Mouse (Mus musculus) heart, embryonic 12.5 days (tissue): ENCODE measurements around the gene Arhgef10l. TPM values are rescaled to one million over a fixed set of nuclear protein-coding genes. Genes with fewer than 3 reads are reported as not detected.

ENCODE experiments used
- ATAC-seq: fragments of 200-750 bp; cut with Nextera tagmentation; 2 replicates; pipeline ENCODE4 v1.8.0; 2017; ENCODE audit warnings: moderate TSS enrichment, moderate library complexity; ENCODE audit not compliant: insufficient number of reproducible peaks, low FRiP score
- H3K27ac ChIP-seq: fragments of 300-500 bp; sonication (generic); 2 replicates; pipeline ENCODE4 v1.5.1; 2016; ENCODE audit warnings: mild to moderate bottlenecking, moderate library complexity; ENCODE audit not compliant: poor library complexity, severe bottlenecking
- H3K27me3 ChIP-seq: fragments of 300-500 bp; sonication (generic); replicated peaks from 2 replicates; pipeline ENCODE4 v1.6.1; 2016; ENCODE audit warnings: mild to moderate bottlenecking, moderate library complexity
- H3K36me3 ChIP-seq: fragments of 300-500 bp; sonication (generic); 2 replicates; pipeline ENCODE4 v1.6.1; 2016; ENCODE audit warnings: mild to moderate bottlenecking, moderate library complexity
- H3K4me1 ChIP-seq: fragments of 300-500 bp; sonication (generic); replicated peaks from 2 replicates; pipeline ENCODE4 v1.6.1; 2016; ENCODE audit warnings: mild to moderate bottlenecking
- H3K4me2 ChIP-seq: fragments of 300-500 bp; sonication (generic); 2 replicates; pipeline ENCODE4 v1.6.1; 2016; ENCODE audit warnings: mild to moderate bottlenecking, moderate library complexity
- H3K4me3 ChIP-seq: fragments of 300-500 bp; sonication (generic); 2 replicates; pipeline ENCODE4 v1.5.1; 2016; ENCODE audit warnings: mild to moderate bottlenecking
- H3K9ac ChIP-seq: fragments of 300-500 bp; sonication (generic); 2 replicates; pipeline ENCODE4 v1.6.1; 2016; ENCODE audit warnings: mild to moderate bottlenecking, moderate library complexity
- H3K9me3 ChIP-seq: fragments of 300-500 bp; sonication (generic); replicated peaks from 2 replicates; pipeline ENCODE4 v1.6.1; 2016; ENCODE audit warnings: mild to moderate bottlenecking, moderate library complexity
- WGBS: fragments of 180-500 bp; shearing (Covaris S2); methylation state at CpG from one replicate; pipeline ENCODE4 v1.1.7; 2016; 5-methylcytosine and 5-hydroxymethylcytosine counted together
- polyA plus RNA-seq: library from polyadenylated mRNA; unstranded; fragments of >200 nt; fragmentation: Nextera tagmentation; extraction: Ambion mirVana; gene quantifications from 2 replicates; pipeline ENCODE4 v1.2.1, GENCODE M21; 2016

The Arhgef10l gene
- polyA plus RNA-seq, 1 experiment from 2014 or later, result 20.1 TPM

DNA sequence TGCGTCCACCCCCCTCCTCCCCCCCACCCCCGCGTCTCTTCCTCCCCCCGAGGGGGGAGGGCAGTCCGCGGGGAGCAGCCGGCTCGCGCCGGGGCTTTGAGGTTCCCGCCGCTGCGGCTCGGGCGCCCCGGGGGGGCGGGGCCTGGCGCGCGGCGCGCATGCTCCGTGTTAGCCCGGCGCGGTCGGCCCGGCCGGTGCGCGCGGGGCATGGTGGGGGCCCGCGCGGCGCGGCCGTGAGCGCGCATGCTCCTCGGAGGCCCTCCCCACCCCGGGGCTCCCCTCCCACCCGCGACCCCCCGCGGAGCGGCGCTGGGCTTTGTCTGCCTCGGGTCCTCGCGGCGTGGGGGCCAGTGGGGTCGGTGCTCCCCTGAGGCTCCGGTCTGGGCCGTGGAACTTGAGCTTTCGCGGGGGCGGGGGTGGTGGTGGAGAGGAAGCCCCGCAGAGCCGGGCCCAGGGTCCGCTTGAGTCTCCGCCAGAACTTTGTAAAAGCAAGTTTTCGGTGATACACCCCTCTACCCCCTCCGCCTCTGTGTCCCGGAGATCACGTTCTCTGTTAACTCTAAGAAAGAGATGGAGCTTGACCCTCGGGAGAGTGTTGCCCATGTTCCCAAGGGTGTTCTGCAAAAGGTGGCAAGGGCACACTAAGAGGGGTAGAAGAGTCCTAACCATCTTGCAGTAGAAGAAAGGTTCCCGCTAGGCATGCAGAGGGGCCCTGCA, 37.0 kb upstream of the Arhgef10l start:
- peaks cover 20% of the 10 kb centered on the region for H3K36me3 ChIP-seq
- H3K9ac ChIP-seq, result peak overlapping the region; percentile 94
- peaks cover 53% of the 10 kb centered on the region for H3K4me1 ChIP-seq
- ATAC-seq, result peak; percentile 90
- under 1% methylated on average over 60 of the region's 68 CpGs for WGBS
- H3K9me3 ChIP-seq, result no peaks in the 10 kb centered on the region
- peak overlapping the region; percentile 80 for H3K4me3 ChIP-seq
- H3K4me2 ChIP-seq, result peak overlapping the region; percentile 82
- peaks cover 12% of the 10 kb centered on the region for H3K27me3 ChIP-seq
- peak overlapping the region; percentile 95 for H3K27ac ChIP-seq

DNA sequence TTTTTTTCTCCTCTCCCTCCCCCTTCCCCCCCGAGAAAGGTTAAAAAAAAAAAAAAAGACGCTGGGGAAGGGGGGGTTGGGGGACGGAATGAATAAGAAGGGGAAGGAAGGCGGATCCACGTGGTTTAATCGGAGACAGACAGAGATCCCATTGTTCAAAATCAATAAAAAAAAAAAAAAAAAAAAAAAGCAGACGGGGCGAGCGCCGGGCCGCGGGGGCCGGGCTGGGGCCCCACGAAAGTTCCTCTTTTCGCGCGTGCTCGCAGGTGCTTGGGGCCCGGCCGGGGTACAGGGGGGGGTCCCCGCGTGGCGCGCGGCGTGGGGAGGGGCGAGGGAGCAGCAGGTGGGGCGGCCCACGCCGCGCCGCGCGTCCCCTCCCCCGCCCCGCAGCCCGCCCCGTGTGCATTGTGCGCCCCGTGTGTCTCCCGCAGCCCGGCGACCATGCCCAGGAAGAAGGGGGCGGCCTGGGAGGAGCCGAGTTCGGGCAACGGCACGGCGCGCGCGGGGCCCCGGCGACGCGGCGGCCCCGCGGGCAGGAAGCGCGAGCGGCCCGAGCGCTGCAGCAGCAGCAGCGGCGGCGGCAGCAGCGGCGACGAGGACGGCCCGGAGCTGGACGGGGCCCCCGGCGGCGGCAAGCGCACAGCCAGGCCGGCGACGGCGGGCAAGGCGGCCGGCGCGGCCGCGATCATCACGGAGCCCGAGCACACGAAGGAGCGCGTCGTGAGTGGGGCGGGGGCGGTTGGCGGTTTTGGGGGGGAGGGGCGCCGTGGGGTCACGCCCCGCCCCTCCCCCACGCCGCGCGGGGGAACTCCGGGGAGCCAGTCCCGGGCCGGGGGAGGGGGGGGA, 36.1 kb upstream of the Arhgef10l start:
- WGBS, result 5% methylated on average over 80 of the region's 107 CpGs
- Histone ChIP-seq H3K9me3 (no peaks in the 10 kb centered on the region), H3K36me3 (peaks cover 12% of the 10 kb centered on the region), H3K9ac (peak overlapping the region; percentile 94), H3K27ac (peak overlapping the region; percentile 95), H3K27me3 (peaks cover 12% of the 10 kb centered on the region), H3K4me2 (peak overlapping the region; percentile 82), H3K4me3 (peak overlapping the region; percentile 80), H3K4me1 (peaks cover 45% of the 10 kb centered on the region)
- ATAC-seq, result peak; percentile 38

GRCm38 (mm10) chr4:140701049-140701715, 35.4 kb upstream of the Arhgef10l start:
- WGBS, result under 1% methylated on average over 61 of the region's 61 CpGs
- peak overlapping the region; percentile 94 for H3K9ac ChIP-seq
- peak; percentile 75 for ATAC-seq
- peak overlapping the region; percentile 82 for H3K4me2 ChIP-seq
- peak overlapping the region; percentile 80 for H3K4me3 ChIP-seq
- peaks cover 40% of the 10 kb centered on the region for H3K4me1 ChIP-seq
- peaks cover 7% of the 10 kb centered on the region for H3K36me3 ChIP-seq
- H3K27ac ChIP-seq, result peak overlapping the region; percentile 95
- H3K27me3 ChIP-seq, result peaks cover 12% of the 10 kb centered on the region
- H3K9me3 ChIP-seq, result no peaks in the 10 kb centered on the region

DNA sequence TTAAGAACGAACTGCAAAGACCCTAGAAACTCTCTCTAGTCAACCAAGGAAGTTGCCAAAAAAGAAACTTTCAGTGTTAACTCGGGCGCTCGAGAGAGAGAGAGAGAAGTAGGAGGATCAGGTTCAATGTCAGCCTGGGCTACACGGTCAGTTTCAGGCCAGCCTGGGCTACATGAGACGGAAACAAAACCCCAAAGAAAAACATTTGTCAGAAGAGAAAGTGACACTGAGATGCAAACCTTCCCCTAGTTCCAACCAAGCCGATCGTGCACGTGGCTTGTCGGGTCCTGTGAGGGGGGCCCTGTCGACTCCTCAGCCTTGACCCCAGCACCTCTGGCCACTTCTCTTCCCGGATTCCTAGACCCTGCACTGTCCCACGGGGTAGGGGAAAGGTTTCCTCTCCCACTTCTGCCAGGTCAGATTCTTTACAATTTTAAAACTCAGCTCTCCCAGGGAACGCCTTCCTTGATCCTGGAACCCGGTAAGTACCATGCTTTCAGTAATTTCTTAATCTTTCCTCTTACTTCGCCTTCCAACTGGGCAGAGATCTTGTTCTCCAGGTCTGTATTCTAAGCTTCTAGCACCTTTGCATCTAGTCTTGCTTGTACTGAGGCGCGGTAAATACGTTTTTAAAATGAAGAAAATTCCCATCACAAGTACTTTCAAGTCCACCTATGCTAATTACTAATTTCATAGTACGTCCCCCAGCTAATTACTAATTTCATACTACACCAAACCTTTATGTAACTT, 34.6 kb upstream of the Arhgef10l start, which contains the start of gene Rcc2:
Gene Rcc2 (plus strand): TSS at position 273 of the 750 bp plus-strand sequence.
- 7% methylated on average over 20 of the region's 20 CpGs for WGBS
- Histone ChIP-seq H3K9ac (peak within 1 kb of the TSS; percentile 94), H3K27ac (peak within 1 kb of the TSS; percentile 95), H3K4me1 (peaks cover 33% of the 10 kb centered on the region), H3K4me2 (peak within 1 kb of the TSS; percentile 82), H3K4me3 (peak within 1 kb of the TSS; percentile 80), H3K27me3 (peaks cover 12% of the 10 kb centered on the region), H3K9me3 (no peaks in the 10 kb centered on the region), H3K36me3 (no peaks in the 10 kb centered on the region)
- no peak for ATAC-seq

DNA sequence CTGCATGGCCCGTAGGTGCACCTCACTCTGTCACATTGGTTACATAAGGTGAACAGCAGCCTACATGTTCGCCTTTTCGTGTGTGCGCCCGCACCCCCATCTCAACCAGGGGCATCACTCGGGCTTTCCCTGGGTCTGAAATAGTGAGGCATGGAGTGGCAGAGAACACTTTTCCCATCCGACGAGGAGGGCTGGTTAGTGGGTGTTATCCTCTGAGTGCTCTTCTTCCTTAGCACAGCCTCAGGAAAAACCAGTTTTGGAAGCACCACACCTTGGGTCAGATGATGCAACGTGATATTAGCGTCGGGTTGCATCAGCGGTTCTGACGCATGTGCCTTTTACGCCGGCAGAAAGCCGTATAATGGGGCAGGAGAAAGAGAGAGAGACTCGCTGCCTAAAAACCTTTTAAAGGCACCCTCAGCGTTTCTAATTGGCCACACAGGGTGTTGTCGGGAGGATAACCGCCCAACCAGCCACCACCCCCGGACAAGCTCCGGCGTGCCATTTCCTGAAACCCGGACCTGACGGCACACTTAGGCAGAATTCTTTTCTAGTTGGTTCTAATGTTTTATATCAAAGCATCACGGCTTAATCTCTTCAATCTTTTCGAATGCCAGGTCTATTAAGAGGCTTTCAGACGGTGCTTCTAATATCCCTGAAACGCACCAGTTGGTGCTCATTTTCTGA, 33.8 kb upstream of the Arhgef10l start:
- H3K27ac ChIP-seq, result no peak overlapping the region

DNA sequence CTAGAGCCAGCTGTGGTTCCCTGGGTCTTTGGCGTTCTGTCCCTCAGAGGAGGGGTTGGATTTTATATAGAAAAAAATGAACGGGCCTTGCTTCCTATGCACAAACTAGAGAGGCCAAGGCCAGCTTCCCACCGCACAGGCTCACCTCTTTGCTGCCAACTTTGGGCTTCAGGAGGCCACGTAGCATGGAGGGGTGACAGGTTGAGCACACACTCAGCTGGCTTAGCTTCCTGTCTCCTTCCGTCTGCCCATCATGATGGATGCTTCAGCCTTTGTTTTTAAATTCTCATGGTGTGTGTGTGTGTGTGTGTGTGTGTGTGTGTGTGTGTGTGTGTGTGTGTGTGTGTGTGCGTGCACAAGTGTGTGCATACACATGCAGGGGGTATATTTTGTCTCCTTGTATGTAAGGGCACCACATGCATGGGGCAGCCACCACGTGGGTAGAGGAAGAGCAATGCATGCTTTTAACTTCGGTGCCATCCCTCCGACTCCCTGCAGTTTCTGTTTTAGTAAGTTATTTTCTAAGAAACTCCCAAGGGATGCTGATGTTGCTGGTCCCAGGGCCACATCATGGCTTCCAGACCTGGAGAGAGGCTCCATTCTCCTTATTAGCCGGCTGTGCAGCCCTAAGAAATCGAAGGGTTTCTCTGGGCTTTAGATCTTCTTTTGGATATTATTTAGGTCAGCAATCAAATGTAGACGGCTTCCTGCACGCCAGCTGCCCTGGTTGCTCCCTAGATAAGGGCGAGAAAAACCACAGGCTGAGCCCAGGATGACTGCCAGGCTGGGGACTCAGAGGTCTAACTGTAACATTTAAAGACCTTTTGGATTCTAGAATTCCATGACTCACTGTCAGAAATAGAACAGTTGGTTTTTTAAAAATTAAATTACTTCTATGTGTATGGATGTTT, 30.1 kb upstream of the Arhgef10l start:
- Histone ChIP-seq H3K4me2 (no peak overlapping the region), H3K36me3 (no peaks in the 10 kb centered on the region), H3K4me3 (no peak overlapping the region), H3K9me3 (no peaks in the 10 kb centered on the region), H3K9ac (no peak overlapping the region), H3K27me3 (peaks cover 15% of the 10 kb centered on the region), H3K4me1 (peaks cover 16% of the 10 kb centered on the region; the same call in 1 of the 2 replicates), H3K27ac (no peak overlapping the region)
- ATAC-seq, result no peak
- 63% methylated on average over 14 of the region's 14 CpGs for WGBS

More for the DNA sequence above, 33.8 kb upstream of the Arhgef10l start:
- ATAC-seq, result peak; percentile 8; the same call in 1 of the 2 replicates
- H3K4me1 ChIP-seq, result peaks cover 29% of the 10 kb centered on the region
- peak overlapping the region; percentile 94; the same call in 1 of the 2 replicates for H3K9ac ChIP-seq
- peak overlapping the region; percentile 80 for H3K4me3 ChIP-seq
- H3K4me2 ChIP-seq, result peak overlapping the region; percentile 82
- 7% methylated on average over 29 of the region's 29 CpGs for WGBS
- no peaks in the 10 kb centered on the region for H3K9me3 ChIP-seq
- no peaks in the 10 kb centered on the region for H3K36me3 ChIP-seq
- H3K27me3 ChIP-seq, result peaks cover 12% of the 10 kb centered on the region

DNA sequence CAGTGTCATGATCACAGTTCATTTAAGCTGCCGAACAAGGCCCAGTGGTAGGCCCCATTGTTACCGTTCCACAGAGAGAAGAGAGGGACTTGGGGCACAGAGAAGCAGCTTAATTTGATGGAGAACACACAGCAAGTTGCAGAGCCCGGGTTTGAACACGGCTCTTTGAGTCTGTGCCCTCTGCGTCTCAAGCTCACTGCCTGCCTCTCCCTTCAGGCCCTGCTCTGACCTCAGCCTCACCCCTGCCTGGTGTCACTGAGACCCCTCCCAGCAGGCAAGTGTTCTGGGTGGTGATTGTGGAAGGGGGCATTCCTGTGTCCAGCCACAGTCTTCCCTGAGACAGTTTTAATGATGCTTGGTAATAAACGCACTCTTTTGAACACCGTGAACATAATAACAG, 29.3 kb upstream of the Arhgef10l start:
- ATAC-seq, result no peak
- 77% methylated on average over 7 of the region's 7 CpGs for WGBS
- Histone ChIP-seq H3K27me3 (peaks cover 15% of the 10 kb centered on the region), H3K36me3 (no peaks in the 10 kb centered on the region), H3K9me3 (no peaks in the 10 kb centered on the region), H3K27ac (no peak overlapping the region), H3K4me3 (no peak overlapping the region), H3K4me2 (no peak overlapping the region), H3K4me1 (peaks cover 11% of the 10 kb centered on the region; the same call in 1 of the 2 replicates), H3K9ac (no peak overlapping the region)

DNA sequence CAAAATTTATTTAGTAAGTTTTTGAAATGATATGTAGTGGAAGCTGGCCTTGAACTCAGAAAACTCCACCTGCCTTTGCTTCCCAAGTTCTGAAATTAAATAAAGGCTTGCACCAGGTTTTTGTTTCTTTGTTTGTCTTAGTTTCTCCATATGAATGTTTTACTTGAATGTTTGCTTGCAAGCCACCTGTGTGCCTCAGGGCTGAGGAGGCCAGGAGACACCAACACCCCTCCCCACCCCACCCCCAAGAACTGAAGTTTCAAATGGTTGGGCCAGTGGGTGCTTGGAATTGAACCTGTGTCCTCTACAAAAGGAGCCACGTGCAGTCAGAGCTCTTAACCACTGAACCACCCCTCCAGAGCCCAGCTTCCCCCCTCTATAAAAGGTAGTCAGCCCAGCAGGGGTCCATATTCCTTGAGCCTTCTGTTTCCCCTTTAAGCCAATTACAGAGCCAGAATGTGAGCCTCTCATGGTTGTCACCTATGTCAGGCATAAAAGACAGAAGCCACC, 28.8 kb upstream of the Arhgef10l start:
- H3K4me2 ChIP-seq, result no peak overlapping the region
- ATAC-seq, result no peak
- peaks cover 15% of the 10 kb centered on the region for H3K27me3 ChIP-seq
- no peaks in the 10 kb centered on the region for H3K36me3 ChIP-seq
- 59% methylated on average over 1 of the region's 1 CpGs for WGBS
- peaks cover 7% of the 10 kb centered on the region; the same call in 1 of the 2 replicates for H3K4me1 ChIP-seq
- H3K4me3 ChIP-seq, result no peak overlapping the region
- no peak overlapping the region for H3K27ac ChIP-seq
- no peaks in the 10 kb centered on the region for H3K9me3 ChIP-seq
- no peak overlapping the region for H3K9ac ChIP-seq

DNA sequence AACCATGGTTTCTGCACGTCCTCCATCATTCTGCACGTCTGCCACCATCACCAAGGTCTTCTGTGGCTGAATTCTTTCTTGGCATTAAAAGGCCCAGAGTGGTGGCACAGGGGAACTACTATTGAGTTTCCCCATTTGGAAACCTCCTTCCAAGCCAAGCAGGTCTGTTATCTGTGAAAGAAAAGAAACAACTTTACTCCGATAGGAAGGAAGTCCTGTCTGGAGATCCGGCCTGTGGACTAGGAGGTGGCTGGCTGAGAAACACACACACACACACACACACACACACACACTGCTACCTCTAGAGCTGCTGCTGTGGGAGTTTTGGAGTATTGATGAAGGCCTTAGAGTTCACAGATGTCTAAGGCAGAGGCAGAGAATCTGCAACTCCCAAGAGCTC, 27.7 kb upstream of the Arhgef10l start:
- no peak overlapping the region for H3K4me2 ChIP-seq
- no peak overlapping the region for H3K4me3 ChIP-seq
- WGBS, result 41% methylated on average over 4 of the region's 4 CpGs
- peaks cover 7% of the 10 kb centered on the region; the same call in 1 of the 2 replicates for H3K27me3 ChIP-seq
- H3K27ac ChIP-seq, result no peak overlapping the region
- H3K36me3 ChIP-seq, result no peaks in the 10 kb centered on the region
- 0 out of 2 replicates have a peak, but pooled peaks have one; percentile 17 for ATAC-seq
- 0 out of 2 replicates have a peak, but pooled peaks cover 3% of the 10 kb centered on the region for H3K4me1 ChIP-seq
- H3K9me3 ChIP-seq, result no peaks in the 10 kb centered on the region
- H3K9ac ChIP-seq, result no peak overlapping the region
